Mouse (Mus musculus) splenic B cell, adult 2 months (primary cell): ENCODE data around the gene Bcl2l13.

Experiments
- DNase-seq: peaks from one replicate; pipeline ENCODE4 v3.0.0-alpha.2; 2011; ENCODE audit warnings: low read depth, low spot score
- H3K27me3 ChIP-seq: 2 replicates; pipeline ENCODE4 v1.6.1; 2012; ENCODE audit warnings: mild to moderate bottlenecking, low read length, moderate library complexity, mixed read lengths; ENCODE audit not compliant: control insufficient read depth, poor library complexity, insufficient read depth, severe bottlenecking
- H3K36me3 ChIP-seq: 2 replicates; pipeline ENCODE4 v1.6.1; 2012; ENCODE audit warnings: mild to moderate bottlenecking, low read length, moderate library complexity, mixed read lengths; ENCODE audit not compliant: control insufficient read depth, poor library complexity, insufficient read depth, severe bottlenecking

Bcl2l13 gene

DNA sequence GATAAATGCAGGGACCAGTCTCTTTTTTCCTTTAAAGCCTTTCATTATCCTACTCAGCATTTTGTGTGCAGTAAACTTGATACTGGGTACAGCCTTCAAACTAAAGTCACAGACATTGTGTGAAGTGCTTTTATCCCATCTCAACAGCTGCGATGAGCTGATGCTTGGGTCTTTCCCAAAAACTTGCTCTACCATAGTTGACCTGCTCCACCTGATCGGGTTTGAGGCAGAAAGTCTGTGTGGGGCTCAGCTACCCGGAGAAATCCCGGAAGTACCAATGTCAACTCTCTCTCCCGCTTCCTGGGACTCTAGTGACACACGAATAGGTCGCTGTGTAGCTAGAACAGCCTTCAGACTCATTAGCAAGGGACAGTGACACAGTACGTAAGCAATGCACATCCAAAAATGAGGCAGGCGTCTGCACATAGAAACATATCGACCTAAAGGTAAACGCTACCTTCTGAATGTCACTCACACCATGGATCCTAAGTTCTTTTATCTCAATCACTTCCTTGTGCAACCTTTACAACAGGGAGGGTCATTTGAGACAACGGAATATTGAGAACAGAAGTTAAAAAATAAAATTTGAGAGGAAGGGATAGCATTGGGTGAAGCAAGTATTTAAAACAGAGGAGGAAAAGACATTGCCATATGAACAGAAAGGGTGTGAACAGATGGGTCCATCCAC, 102.9 kb downstream of the Bcl2l13 start:
- no peaks in the 10 kb centered on the region for H3K27me3 ChIP-seq

DNA sequence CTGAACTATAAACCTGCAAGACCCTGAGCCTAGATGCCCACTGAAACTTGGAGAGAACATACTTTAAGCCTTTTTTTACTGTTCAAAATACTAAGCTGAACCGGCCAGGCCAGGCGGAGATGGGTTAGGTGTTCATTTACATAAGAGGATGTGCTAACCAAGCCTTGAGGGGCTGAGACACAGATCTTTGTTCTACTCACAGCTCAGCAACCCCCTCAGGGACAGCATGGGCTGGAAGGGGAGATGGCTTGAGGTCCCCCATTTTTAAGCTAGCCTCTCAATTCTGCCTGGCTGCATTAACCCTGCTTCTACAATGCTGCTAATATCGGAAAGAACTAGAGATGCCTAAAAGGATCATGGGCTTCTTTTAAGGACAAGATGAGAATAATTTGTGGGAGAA, 103.8 kb downstream of the Bcl2l13 start:
- peak; percentile 36 for DNase-seq
- no peaks in the 10 kb centered on the region for H3K36me3 ChIP-seq

More for the DNA sequence above, 102.9 kb downstream of the Bcl2l13 start:
- no peak for DNase-seq
- H3K36me3 ChIP-seq, result no peaks in the 10 kb centered on the region

DNA sequence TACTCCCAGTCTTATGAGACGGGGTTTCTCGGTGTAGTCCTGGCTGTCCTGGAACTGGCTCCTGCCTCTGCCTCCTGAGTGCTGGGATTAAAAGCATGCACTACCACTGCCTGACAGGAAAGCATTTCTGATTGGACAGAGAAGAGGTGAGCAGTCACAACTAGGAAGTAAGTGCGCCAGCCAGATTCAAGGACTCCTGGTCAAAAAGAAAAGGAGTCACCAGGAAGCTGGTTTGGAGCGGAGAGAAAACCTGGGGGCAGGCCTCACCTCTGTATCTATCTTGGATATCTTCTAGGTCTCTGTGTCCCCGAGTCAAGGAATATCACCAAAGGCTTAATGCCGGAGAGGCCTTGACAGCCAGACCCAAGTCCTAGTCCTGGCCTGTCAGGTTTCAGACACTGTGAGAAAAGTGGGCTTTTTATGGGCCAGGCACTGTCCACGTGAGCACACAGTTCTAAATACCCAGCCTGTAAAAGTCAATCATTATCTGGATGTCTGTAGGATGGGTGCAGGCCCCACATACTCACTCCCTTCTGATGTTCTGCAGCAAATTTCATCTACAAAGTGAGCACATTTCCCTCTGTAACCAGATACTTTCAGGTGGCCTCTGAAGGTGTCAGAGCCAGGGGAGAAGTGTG, 104.6 kb downstream of the Bcl2l13 start:
- Histone ChIP-seq H3K36me3 (no peaks in the 10 kb centered on the region), H3K27me3 (no peaks in the 10 kb centered on the region)
- DNase-seq, result no peak

More for the DNA sequence above, 103.8 kb downstream of the Bcl2l13 start:
- no peaks in the 10 kb centered on the region for H3K27me3 ChIP-seq

DNA sequence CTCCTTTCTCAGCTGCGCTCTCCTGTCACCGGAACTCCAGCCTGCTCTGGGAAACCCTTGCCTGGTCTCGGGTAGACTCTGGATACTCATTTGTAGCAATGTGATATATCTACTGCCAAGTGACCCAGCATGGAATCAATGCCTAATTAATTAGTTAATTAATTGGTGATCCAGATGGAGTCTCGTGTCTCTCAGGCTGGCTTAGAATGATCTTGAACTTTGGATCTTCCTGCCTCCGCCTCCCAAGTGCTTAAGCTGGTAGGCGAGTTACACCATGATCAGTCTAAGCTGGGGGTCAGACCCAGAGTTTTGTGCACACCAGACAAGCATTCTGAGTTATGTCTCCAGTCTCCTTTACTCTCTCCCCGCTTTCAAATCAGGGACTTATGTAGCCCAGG, 105.1 kb downstream of the Bcl2l13 start:
- Histone ChIP-seq H3K36me3 (no peaks in the 10 kb centered on the region), H3K27me3 (no peaks in the 10 kb centered on the region)
- no peak for DNase-seq

DNA sequence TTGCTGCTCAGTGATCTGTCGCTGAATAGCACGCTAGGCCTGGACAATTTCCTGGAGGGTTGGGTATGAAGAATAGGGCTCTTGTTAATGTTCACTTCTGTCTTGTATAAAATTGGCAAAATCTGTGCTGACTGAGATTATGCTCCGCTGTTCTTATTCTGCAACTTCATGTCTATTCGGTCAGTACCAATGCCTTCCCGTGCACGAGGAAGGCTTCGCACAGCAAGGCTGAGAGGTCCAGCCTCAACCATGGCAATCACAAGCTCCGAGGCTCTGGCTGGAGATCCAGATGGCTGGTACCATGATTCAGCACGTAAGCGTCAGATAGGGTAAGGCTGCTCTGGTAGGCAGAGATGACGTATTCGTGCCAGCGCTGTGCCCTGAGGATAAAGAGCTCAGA, 105.6 kb downstream of the Bcl2l13 start:
- no peak for DNase-seq
- no peaks in the 10 kb centered on the region for H3K36me3 ChIP-seq
- H3K27me3 ChIP-seq, result no peaks in the 10 kb centered on the region
